Mouse (Mus musculus): Measurements from ENCODE around the gene 2210407C18Rik. TPM values are rescaled to one million over a fixed set of nuclear protein-coding genes. Genes with fewer than 3 reads are reported as not detected.
A peak's percentile ranks its signal among the peaks of the same experiment; 100 is the strongest.

The 2210407C18Rik gene
- total RNA-seq, 2 experiments from 2014 or later: not detected

- ATAC-seq (replicated peaks; ENCODE audit: poor library complexity): 0 out of 2 replicates have a peak, but pooled peaks have one; percentile 31
Observed at GRCm38 (mm10) chr11:58602800-58603560, 12.9 kb downstream of the 2210407C18Rik start.

- ATAC-seq (replicated peaks; ENCODE audit: poor library complexity): no peak
Observed at GRCm38 (mm10) chr11:58602062-58602461, 13.8 kb downstream of the 2210407C18Rik start.

- no peak for ATAC-seq (replicated peaks; ENCODE audit: poor library complexity)
Observed at GRCm38 (mm10) chr11:58597837-58598236, 18.0 kb downstream of the 2210407C18Rik start.

GRCm38 (mm10) chr11:58594814-58595213 is 21.1 kb downstream of the 2210407C18Rik start, which contains the start of gene Olfr324:
TSS of gene Olfr324 (plus strand) at chr11:58595114.
- no peak for ATAC-seq (replicated peaks; ENCODE audit: poor library complexity)

GRCm38 (mm10) chr11:58588620-58589250 is 27.1 kb downstream of the 2210407C18Rik start:
- ATAC-seq (replicated peaks; ENCODE audit: poor library complexity): no peak

- ATAC-seq (replicated peaks; ENCODE audit: poor library complexity): peak; percentile 93
Observed at GRCm38 (mm10) chr11:58587898-58588348, 28.0 kb downstream of the 2210407C18Rik start.

GRCm38 (mm10) chr11:58578636-58579035 is 37.2 kb downstream of the 2210407C18Rik start:
- no peak for ATAC-seq (replicated peaks; ENCODE audit: poor library complexity)

- ATAC-seq (replicated peaks; ENCODE audit: poor library complexity): no peak
Observed at GRCm38 (mm10) chr11:58577430-58577829, 38.4 kb downstream of the 2210407C18Rik start, which contains the start of gene Olfr325. TSS of gene Olfr325 (plus strand) at chr11:58577730.

GRCm38 (mm10) chr11:58570405-58570804 is 45.5 kb downstream of the 2210407C18Rik start, which contains the start of gene Olfr224:
TSS of gene Olfr224 (minus strand) at chr11:58570553.
- ATAC-seq (replicated peaks; ENCODE audit: poor library complexity): no peak

Other genes with a start within 250 kb of the 2210407C18Rik start
- gene Lypd8, start 237.0 kb downstream of the 2210407C18Rik start, total RNA-seq (2015): not detected in 2 replicates
- gene Lypd8, start 237.0 kb downstream of the 2210407C18Rik start, total RNA-seq (2017): not detected in 2 replicates
- not detected in 2 replicates for gene 1810065E05Rik, start 195.0 kb downstream of the 2210407C18Rik start, total RNA-seq (2015)
- not detected in 2 replicates for gene 1810065E05Rik, start 195.0 kb downstream of the 2210407C18Rik start, total RNA-seq (2017)
- not detected in 2 replicates for gene Gm12253, start 183.5 kb downstream of the 2210407C18Rik start, total RNA-seq (2015)
- gene Gm12253, start 183.5 kb downstream of the 2210407C18Rik start, total RNA-seq (2017): not detected in 2 replicates
- gene Lypd9, start 163.2 kb downstream of the 2210407C18Rik start, total RNA-seq (2015): not detected in 2 replicates
- not detected in 2 replicates for gene Lypd9, start 163.2 kb downstream of the 2210407C18Rik start, total RNA-seq (2017)
- gene Olfr30, start 153.8 kb downstream of the 2210407C18Rik start, total RNA-seq (2015): not detected in 2 replicates
- not detected in 2 replicates for gene Olfr30, start 153.8 kb downstream of the 2210407C18Rik start, total RNA-seq (2017)
- gene Olfr332, start 123.5 kb downstream of the 2210407C18Rik start, total RNA-seq (2015): not detected in 2 replicates
- gene Olfr332, start 123.5 kb downstream of the 2210407C18Rik start, total RNA-seq (2017): not detected in 2 replicates
- gene Olfr331, start 113.5 kb downstream of the 2210407C18Rik start, total RNA-seq (2015): not detected in 2 replicates
- not detected in 2 replicates for gene Olfr331, start 113.5 kb downstream of the 2210407C18Rik start, total RNA-seq (2017)
- not detected in 2 replicates for gene Olfr330, start 81.2 kb downstream of the 2210407C18Rik start, total RNA-seq (2015)
- gene Olfr330, start 81.2 kb downstream of the 2210407C18Rik start, total RNA-seq (2017): not detected in 2 replicates
- not detected in 2 replicates for gene Olfr329-ps, start 69.7 kb downstream of the 2210407C18Rik start, total RNA-seq (2015)
- not detected in 2 replicates for gene Olfr329-ps, start 69.7 kb downstream of the 2210407C18Rik start, total RNA-seq (2017)
- gene Olfr328, start 60.4 kb downstream of the 2210407C18Rik start, total RNA-seq (2015): not detected in 2 replicates
- not detected in 2 replicates for gene Olfr328, start 60.4 kb downstream of the 2210407C18Rik start, total RNA-seq (2017)
- gene Olfr224, start 45.5 kb downstream of the 2210407C18Rik start, total RNA-seq (2015): not detected in 2 replicates
- not detected in 2 replicates for gene Olfr224, start 45.5 kb downstream of the 2210407C18Rik start, total RNA-seq (2017)
- not detected in 2 replicates for gene Olfr325, start 38.3 kb downstream of the 2210407C18Rik start, total RNA-seq (2015)
- gene Olfr325, start 38.3 kb downstream of the 2210407C18Rik start, total RNA-seq (2017): not detected in 2 replicates
- not detected in 2 replicates for gene Olfr324, start 21.0 kb downstream of the 2210407C18Rik start, total RNA-seq (2015)
- gene Olfr324, start 21.0 kb downstream of the 2210407C18Rik start, total RNA-seq (2017): not detected in 2 replicates
- not detected in 2 replicates for gene Olfr323, start 14.4 kb upstream of the 2210407C18Rik start, total RNA-seq (2015)
- not detected in 2 replicates for gene Olfr323, start 14.4 kb upstream of the 2210407C18Rik start, total RNA-seq (2017)
- 1.8 and 3.5 TPM in 2 replicates for gene Trim58, start 24.4 kb upstream of the 2210407C18Rik start, total RNA-seq (2015)
- gene Trim58, start 24.4 kb upstream of the 2210407C18Rik start, total RNA-seq (2017): 0.27 and 1.2 TPM in 2 replicates
- gene Olfr322, start 42.7 kb upstream of the 2210407C18Rik start, total RNA-seq (2015): not detected in 2 replicates
- not detected in 2 replicates for gene Olfr322, start 42.7 kb upstream of the 2210407C18Rik start, total RNA-seq (2017)
- gene Olfr320, start 65.0 kb upstream of the 2210407C18Rik start, total RNA-seq (2015): not detected in 2 replicates
- not detected in 2 replicates for gene Olfr320, start 65.0 kb upstream of the 2210407C18Rik start, total RNA-seq (2017)
- gene Olfr319, start 83.1 kb upstream of the 2210407C18Rik start, total RNA-seq (2015): not detected in 2 replicates
- gene Olfr319, start 83.1 kb upstream of the 2210407C18Rik start, total RNA-seq (2017): not detected in 2 replicates
- not detected in 2 replicates for gene Olfr318, start 107.9 kb upstream of the 2210407C18Rik start, total RNA-seq (2015)
- not detected in 2 replicates for gene Olfr318, start 107.9 kb upstream of the 2210407C18Rik start, total RNA-seq (2017)
- gene Olfr317, start 123.1 kb upstream of the 2210407C18Rik start, total RNA-seq (2015): not detected in 2 replicates
- gene Olfr317, start 123.1 kb upstream of the 2210407C18Rik start, total RNA-seq (2017): not detected in 2 replicates
- gene Olfr316, start 136.7 kb upstream of the 2210407C18Rik start, total RNA-seq (2015): not detected in 2 replicates
- not detected in 2 replicates for gene Olfr316, start 136.7 kb upstream of the 2210407C18Rik start, total RNA-seq (2017)
- not detected in 2 replicates for gene Olfr315, start 157.1 kb upstream of the 2210407C18Rik start, total RNA-seq (2015)
- gene Olfr315, start 157.1 kb upstream of the 2210407C18Rik start, total RNA-seq (2017): not detected in 2 replicates
- not detected in 2 replicates for gene Olfr314, start 166.9 kb upstream of the 2210407C18Rik start, total RNA-seq (2015)
- not detected in 2 replicates for gene Olfr314, start 166.9 kb upstream of the 2210407C18Rik start, total RNA-seq (2017)
- not detected in 2 replicates for gene Fam183b, start 185.9 kb upstream of the 2210407C18Rik start, total RNA-seq (2015)
- not detected in 2 replicates for gene Fam183b, start 185.9 kb upstream of the 2210407C18Rik start, total RNA-seq (2017)
- gene Olfr313, start 198.9 kb upstream of the 2210407C18Rik start, total RNA-seq (2015): not detected in 2 replicates
- gene Olfr313, start 198.9 kb upstream of the 2210407C18Rik start, total RNA-seq (2017): not detected in 2 replicates
- not detected in 2 replicates for gene Olfr312, start 213.2 kb upstream of the 2210407C18Rik start, total RNA-seq (2015)
- not detected in 2 replicates for gene Olfr312, start 213.2 kb upstream of the 2210407C18Rik start, total RNA-seq (2017)
- gene Olfr311, start 223.2 kb upstream of the 2210407C18Rik start, total RNA-seq (2015): not detected in 2 replicates
- gene Olfr311, start 223.2 kb upstream of the 2210407C18Rik start, total RNA-seq (2017): not detected in 2 replicates
- 0.90 and 1.1 TPM in 2 replicates for gene Gm12258, start 231.1 kb upstream of the 2210407C18Rik start, total RNA-seq (2015)
- 2.0 and 3.0 TPM in 2 replicates for gene Gm12258, start 231.1 kb upstream of the 2210407C18Rik start, total RNA-seq (2017)